In genomic region chr12:81684096-81684495, GRCm38 (mm10) we compare ENCODE assay signal across 19 mouse cellular contexts. TPM values are rescaled to one million over a fixed set of nuclear protein-coding genes. Genes with fewer than 3 reads are reported as not detected.
"Had no signal": no experiment of that assay in that cellular context is flagged by ENCODE, and none has a peak within 500 bp of the region (broad histone marks: within the 10 kb centered on the region; RNA-seq: fewer than 3 reads in every experiment).

No protein-coding gene starts in this region.

- DNase-seq: lung, adult 18-20 months; lung, embryonic 14.5 days; lung, postnatal 10 days; lung, postnatal 4 days; midbrain, embryonic 14.5 days; retina, postnatal 1 day; right cerebral cortex, adult 18-20 months; right cerebral cortex, postnatal 25 days; right cerebral cortex, postnatal 4 days; spleen, adult 18-20 months; thymus, adult 18-20 months; thymus, postnatal 14 days; thymus, postnatal 36 days had no signal

- H3K4me2 ChIP-seq: lung, embryonic 14.5 days; midbrain, embryonic 12.5 days; neural tube, embryonic 13.5 days; neural tube, embryonic 15.5 days had no signal

- H3K4me3 ChIP-seq: midbrain, embryonic 12.5 days; myocyte; neural tube, embryonic 13.5 days; neural tube, embryonic 15.5 days had no signal

- H3K9ac ChIP-seq: lung, embryonic 14.5 days; midbrain, embryonic 12.5 days; neural tube, embryonic 13.5 days; neural tube, embryonic 15.5 days had no signal

- H3K9me3 ChIP-seq: midbrain, embryonic 12.5 days; neural tube, embryonic 13.5 days; neural tube, embryonic 15.5 days had no signal

- H3K36me3 ChIP-seq: midbrain, embryonic 12.5 days; neural tube, embryonic 13.5 days; neural tube, embryonic 15.5 days had no signal

- ATAC-seq: midbrain, embryonic 16.5 days had no signal

- H3K27me3 ChIP-seq: neural tube, embryonic 13.5 days; neural tube, embryonic 15.5 days had no signal

- H3K27ac ChIP-seq: midbrain, embryonic 12.5 days; neural tube, embryonic 13.5 days; neural tube, embryonic 15.5 days had no signal

RNA-seq across cellular contexts. Expression of gene Ttc9, which starts 53.0 kb away (rescaled TPM):
- total RNA-seq: megakaryocyte-erythroid progenitor cell, adult 5-6 weeks had no signal
